Mouse (Mus musculus) C2C12 (cell line): ENCODE data around the gene Ttc21a.

Experiments used
- CEBPB ChIP-seq: IDR thresholded peaks from one replicate; pipeline ENCODE4 v1.6.1; 2011; ENCODE audit warnings: low read depth, mild to moderate bottlenecking, control low read depth, moderate library complexity
- CTCF ChIP-seq: IDR thresholded peaks from one replicate; pipeline ENCODE4 v1.5.1; 2011; ENCODE audit not compliant: control insufficient read depth, insufficient read depth, insufficient read length
- FOSL1 ChIP-seq: IDR thresholded peaks from one replicate; pipeline ENCODE4 v1.8.0; 2011; ENCODE audit warnings: mild to moderate bottlenecking, low read length; ENCODE audit not compliant: poor library complexity, insufficient read depth, severe bottlenecking
- MAX ChIP-seq: IDR thresholded peaks from one replicate; pipeline ENCODE4 v1.6.1; 2011; ENCODE audit warnings: mild to moderate bottlenecking, control low read depth
- MYOD1 ChIP-seq: IDR thresholded peaks from one replicate; pipeline ENCODE4 v1.6.1; 2011; ENCODE audit warnings: low read depth; ENCODE audit not compliant: control insufficient read depth, insufficient read length
- MYOG ChIP-seq: IDR thresholded peaks from one replicate; pipeline ENCODE4 v1.6.1; 2011; ENCODE audit not compliant: control insufficient read depth, insufficient read length; ENCODE audit errors: extremely low read depth
- USF1 ChIP-seq: IDR thresholded peaks from one replicate; pipeline ENCODE4 v1.6.1; 2011; ENCODE audit warnings: low read depth, mild to moderate bottlenecking, control low read depth, moderate library complexity

DNA sequence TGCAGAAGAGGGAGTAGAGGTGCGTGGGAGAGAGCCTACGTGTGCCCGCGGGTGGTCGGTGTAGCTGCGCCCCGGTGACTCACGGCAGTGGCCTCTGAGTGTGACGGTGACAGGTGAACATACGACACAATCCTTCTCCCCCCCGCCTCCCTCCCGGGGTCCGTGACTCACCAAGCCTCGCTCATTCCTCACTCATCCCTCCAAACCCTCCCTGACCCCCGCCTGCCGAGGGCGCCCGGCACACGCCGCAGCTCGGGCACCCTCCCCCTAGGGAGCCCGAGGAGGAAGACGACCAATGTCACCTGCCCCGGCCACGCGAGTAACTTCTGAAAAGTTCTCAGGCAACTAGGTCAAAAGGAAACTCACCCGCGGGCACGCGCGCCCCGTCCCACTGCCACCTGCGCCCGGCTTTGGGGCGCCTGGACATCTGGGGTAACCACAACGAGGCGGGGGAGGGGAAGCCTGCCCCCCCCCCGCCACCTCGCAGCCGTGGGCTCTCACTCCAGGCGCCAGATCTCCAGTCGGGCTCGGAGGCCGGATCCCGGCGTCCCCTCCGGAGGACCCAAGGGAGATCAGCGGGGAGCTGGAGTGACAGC is 45.6 kb downstream of the Ttc21a start:
- peak; percentile 2 for TF ChIP-seq CTCF
- no peak for TF ChIP-seq MYOG
- TF ChIP-seq MAX: peak; percentile 34
- peak; percentile 92 for TF ChIP-seq MYOD1
- TF ChIP-seq CEBPB: no peak
- no peak for TF ChIP-seq USF1
- peak; percentile 37 for TF ChIP-seq FOSL1
